Mouse (Mus musculus): ENCODE data around the gene Nhlh2. TPM values are rescaled to one million over a fixed set of nuclear protein-coding genes. Genes with fewer than 3 reads are reported as not detected.

The Nhlh2 gene
- total and polyA plus RNA-seq, 3 experiments: under 0.01 TPM; not detected in 2

GRCm38 (mm10) chr3:101978299-101978994 is 31.4 kb upstream of the Nhlh2 start:
- no peak for DNase-seq (ENCODE audit: low spot score)
- Histone ChIP-seq H3K36me3 (replicated peaks) (no peaks in the 10 kb centered on the region), H3K4me3 (ENCODE audit: low read depth, low read length) (no peak overlapping the region), H3K9me3 (replicated peaks) (no peaks in the 10 kb centered on the region), H3K27me3 (ENCODE audit: insufficient read depth, low read length) (no peaks in the 10 kb centered on the region; the same call in 1 of the 2 replicates), H3K4me1 (ENCODE audit: insufficient read depth, low read depth, low read length) (no peaks in the 10 kb centered on the region)
- no peak for ATAC-seq (ENCODE audit: extremely low read depth, insufficient number of reproducible peaks, low FRiP score, poor library complexity, severe bottlenecking)
- no peak for TF ChIP-seq GATA1 (IDR thresholded peaks at IDR 0.05; ENCODE audit: borderline replicate concordance, low read length)

- no peaks in the 10 kb centered on the region for H3K36me3 ChIP-seq (replicated peaks)
- TF ChIP-seq POLR2AphosphoS5 (IDR thresholded peaks at IDR 0.05; ENCODE audit: insufficient replicate concordance, low read depth, low read length) (no peak), TAL1 (conservative IDR thresholded peaks at IDR 0.05; ENCODE audit: low read depth, low read length) (no peak), CTCF (IDR thresholded peaks at IDR 0.05; ENCODE audit: low read depth, low read length) (no peak), GATA2 (IDR thresholded peaks at IDR 0.05; ENCODE audit: borderline replicate concordance, low read depth, low read length) (no peak), GATA1 (IDR thresholded peaks at IDR 0.05; ENCODE audit: borderline replicate concordance, low read length) (no peak)
- DNase-seq (ENCODE audit: low spot score) (no peak), ATAC-seq (ENCODE audit: extremely low read depth, insufficient number of reproducible peaks, low FRiP score, poor library complexity, severe bottlenecking) (no peak)
- H3K27me3 ChIP-seq (ENCODE audit: insufficient read depth, low read length): no peaks in the 10 kb centered on the region
- no peaks in the 10 kb centered on the region for H3K9me3 ChIP-seq (replicated peaks)
- H3K4me1 ChIP-seq (ENCODE audit: insufficient read depth, low read depth, low read length): no peaks in the 10 kb centered on the region
- H3K4me3 ChIP-seq (ENCODE audit: low read depth, low read length): no peak overlapping the region
Measured at GRCm38 (mm10) chr3:101983917-101984316, 26.0 kb upstream of the Nhlh2 start.

- TF ChIP-seq POLR2AphosphoS5 (IDR thresholded peaks at IDR 0.05; ENCODE audit: insufficient replicate concordance, low read depth, low read length) (no peak), GATA1 (IDR thresholded peaks at IDR 0.05; ENCODE audit: borderline replicate concordance, low read length) (no peak), TAL1 (conservative IDR thresholded peaks at IDR 0.05; ENCODE audit: low read depth, low read length) (no peak), GATA2 (IDR thresholded peaks at IDR 0.05; ENCODE audit: borderline replicate concordance, low read depth, low read length) (no peak), CTCF (IDR thresholded peaks at IDR 0.05; ENCODE audit: low read depth, low read length) (no peak)
- ATAC-seq (ENCODE audit: extremely low read depth, insufficient number of reproducible peaks, low FRiP score, poor library complexity, severe bottlenecking): no peak
- no peaks in the 10 kb centered on the region for H3K4me1 ChIP-seq (ENCODE audit: insufficient read depth, low read depth, low read length)
- no peak overlapping the region for H3K4me3 ChIP-seq (ENCODE audit: low read depth, low read length)
- H3K27me3 ChIP-seq (ENCODE audit: insufficient read depth, low read length): no peaks in the 10 kb centered on the region
- H3K36me3 ChIP-seq (replicated peaks): no peaks in the 10 kb centered on the region
- no peak for DNase-seq (ENCODE audit: low spot score)
- no peaks in the 10 kb centered on the region for H3K9me3 ChIP-seq (replicated peaks)
Measured at GRCm38 (mm10) chr3:101985634-101986033, 24.2 kb upstream of the Nhlh2 start.

GRCm38 (mm10) chr3:101990136-101990535 is 19.7 kb upstream of the Nhlh2 start:
- no peak for DNase-seq (ENCODE audit: low spot score)
- Histone ChIP-seq H3K9me3 (replicated peaks) (no peaks in the 10 kb centered on the region), H3K27me3 (ENCODE audit: insufficient read depth, low read length) (no peaks in the 10 kb centered on the region), H3K36me3 (replicated peaks) (no peaks in the 10 kb centered on the region), H3K4me3 (ENCODE audit: low read depth, low read length) (no peak overlapping the region), H3K4me1 (ENCODE audit: insufficient read depth, low read depth, low read length) (no peaks in the 10 kb centered on the region)
- no peak for TF ChIP-seq CTCF (IDR thresholded peaks at IDR 0.05; ENCODE audit: low read depth, low read length)
- TF ChIP-seq GATA2 (IDR thresholded peaks at IDR 0.05; ENCODE audit: borderline replicate concordance, low read depth, low read length): no peak
- no peak for TF ChIP-seq TAL1 (conservative IDR thresholded peaks at IDR 0.05; ENCODE audit: low read depth, low read length)
- TF ChIP-seq GATA1 (IDR thresholded peaks at IDR 0.05; ENCODE audit: borderline replicate concordance, low read length): no peak
- TF ChIP-seq POLR2AphosphoS5 (IDR thresholded peaks at IDR 0.05; ENCODE audit: insufficient replicate concordance, low read depth, low read length): no peak
- no peak for ATAC-seq (ENCODE audit: extremely low read depth, insufficient number of reproducible peaks, low FRiP score, poor library complexity, severe bottlenecking)

GRCm38 (mm10) chr3:101990995-101991516 is 18.8 kb upstream of the Nhlh2 start:
- H3K4me3 ChIP-seq (ENCODE audit: low read depth, low read length): no peak overlapping the region
- no peaks in the 10 kb centered on the region for H3K4me1 ChIP-seq (ENCODE audit: insufficient read depth, low read depth, low read length)
- no peaks in the 10 kb centered on the region; the same call in 1 of the 2 replicates for H3K27me3 ChIP-seq (ENCODE audit: insufficient read depth, low read length)
- TF ChIP-seq TAL1 (conservative IDR thresholded peaks at IDR 0.05; ENCODE audit: low read depth, low read length): no peak
- TF ChIP-seq GATA1 (IDR thresholded peaks at IDR 0.05; ENCODE audit: borderline replicate concordance, low read length): no peak
- TF ChIP-seq GATA2 (IDR thresholded peaks at IDR 0.05; ENCODE audit: borderline replicate concordance, low read depth, low read length): no peak
- no peak for TF ChIP-seq POLR2AphosphoS5 (IDR thresholded peaks at IDR 0.05; ENCODE audit: insufficient replicate concordance, low read depth, low read length)
- TF ChIP-seq CTCF (IDR thresholded peaks at IDR 0.05; ENCODE audit: low read depth, low read length): no peak
- H3K9me3 ChIP-seq (replicated peaks): no peaks in the 10 kb centered on the region
- no peaks in the 10 kb centered on the region for H3K36me3 ChIP-seq (replicated peaks)
- no peak for ATAC-seq (ENCODE audit: extremely low read depth, insufficient number of reproducible peaks, low FRiP score, poor library complexity, severe bottlenecking)
- DNase-seq (ENCODE audit: low spot score): no peak

- no peaks in the 10 kb centered on the region; the same call in 1 of the 2 replicates for H3K27me3 ChIP-seq (ENCODE audit: insufficient read depth, low read length)
- TF ChIP-seq GATA2 (IDR thresholded peaks at IDR 0.05; ENCODE audit: borderline replicate concordance, low read depth, low read length) (no peak), TAL1 (conservative IDR thresholded peaks at IDR 0.05; ENCODE audit: low read depth, low read length) (no peak), GATA1 (IDR thresholded peaks at IDR 0.05; ENCODE audit: borderline replicate concordance, low read length) (no peak), CTCF (IDR thresholded peaks at IDR 0.05; ENCODE audit: low read depth, low read length) (no peak), POLR2AphosphoS5 (IDR thresholded peaks at IDR 0.05; ENCODE audit: insufficient replicate concordance, low read depth, low read length) (no peak)
- no peaks in the 10 kb centered on the region for H3K9me3 ChIP-seq (replicated peaks)
- no peak overlapping the region for H3K4me3 ChIP-seq (ENCODE audit: low read depth, low read length)
- DNase-seq (ENCODE audit: low spot score) (no peak), ATAC-seq (ENCODE audit: extremely low read depth, insufficient number of reproducible peaks, low FRiP score, poor library complexity, severe bottlenecking) (no peak)
- H3K36me3 ChIP-seq (replicated peaks): no peaks in the 10 kb centered on the region
- no peaks in the 10 kb centered on the region for H3K4me1 ChIP-seq (ENCODE audit: insufficient read depth, low read depth, low read length)
Measured at GRCm38 (mm10) chr3:101997851-101998250, 12.0 kb upstream of the Nhlh2 start.

All from G1E (cell line).